Mouse (Mus musculus) brain, embryonic 14.5 days (tissue): ENCODE results near the gene Bclaf1.

ENCODE experiments used
- CTCF ChIP-seq: fragments of 200-500 bp; IDR thresholded peaks from 2 replicates; pipeline ENCODE4 v1.5.1; 2012; ENCODE audit warnings: inconsistent platforms, mild to moderate bottlenecking, moderate library complexity, borderline replicate concordance; ENCODE audit not compliant: insufficient read depth, insufficient read length; ENCODE audit errors: extremely low read depth
- POLR2A ChIP-seq: fragments of 200-500 bp; IDR thresholded peaks from 2 replicates; pipeline ENCODE4 v1.6.1; 2012; ENCODE audit warnings: mild to moderate bottlenecking, inconsistent platforms, borderline replicate concordance; ENCODE audit not compliant: poor library complexity, insufficient read depth, insufficient read length, severe bottlenecking; ENCODE audit errors: extremely low read depth

- TF ChIP-seq CTCF (peak; percentile 89), POLR2A (0 out of 2 replicates have a peak, but pooled peaks have one; percentile 11)
Measured at GRCm38 (mm10) chr10:20290467-20290883, 21.8 kb upstream of the Bclaf1 start.
